Mouse (Mus musculus): ENCODE measurements around the gene Ypel4.
"Not testable (repeated sequence)": the region's sequence is repeated elsewhere in the genome, so short reads cannot be mapped to it uniquely, and the experiment has no call there.

Gene Ypel4

GRCm38 (mm10) chr2:84727172-84727858, 6.5 kb upstream of the Ypel4 start, which contains the start of gene Clp1:
Gene Clp1, minus strand, starts transcription at chr2:84727350.
- peak; percentile 95 for DNase-seq (ENCODE audit: low spot score)

- not testable (repeated sequence) for DNase-seq (ENCODE audit: low spot score)
Observed at GRCm38 (mm10) chr2:84728191-84728590, 5.7 kb upstream of the Ypel4 start.

- DNase-seq (ENCODE audit: low spot score): no peak
Observed at GRCm38 (mm10) chr2:84731206-84731605, 2.7 kb upstream of the Ypel4 start.

- DNase-seq (ENCODE audit: low spot score): no peak
Observed at GRCm38 (mm10) chr2:84732394-84732793, 1.5 kb upstream of the Ypel4 start.

- no peak for DNase-seq (ENCODE audit: low spot score)
Observed at GRCm38 (mm10) chr2:84734351-84734864, 550 bp downstream of the Ypel4 start.

- no peak for DNase-seq (ENCODE audit: low spot score)
Observed at GRCm38 (mm10) chr2:84734919-84735318, 1.1 kb downstream of the Ypel4 start.

GRCm38 (mm10) chr2:84735346-84735920, 1.6 kb downstream of the Ypel4 start:
- DNase-seq (ENCODE audit: low spot score): no peak

GRCm38 (mm10) chr2:84736312-84737161, 2.7 kb downstream of the Ypel4 start:
- no peak for DNase-seq (ENCODE audit: low spot score)

GRCm38 (mm10) chr2:84737451-84737925, 3.6 kb downstream of the Ypel4 start:
- DNase-seq (ENCODE audit: low spot score): no peak

GRCm38 (mm10) chr2:84738271-84738911, 4.5 kb downstream of the Ypel4 start:
- DNase-seq (ENCODE audit: low spot score): no peak

- no peak for DNase-seq (ENCODE audit: low spot score)
Observed at GRCm38 (mm10) chr2:84740608-84741333, 6.9 kb downstream of the Ypel4 start.

- no peak for DNase-seq (ENCODE audit: low spot score)
Observed at GRCm38 (mm10) chr2:84741841-84742450, 8.1 kb downstream of the Ypel4 start.

GRCm38 (mm10) chr2:84742451-84743283, 8.8 kb downstream of the Ypel4 start:
- DNase-seq (ENCODE audit: low spot score): no peak

GRCm38 (mm10) chr2:84743561-84743960, 9.7 kb downstream of the Ypel4 start, which contains the start of gene Gm19426:
Gene Gm19426, minus strand, starts transcription at chr2:84743655.
- peak; percentile 51 for DNase-seq (ENCODE audit: low spot score)

GRCm38 (mm10) chr2:84744126-84744525, 10.3 kb downstream of the Ypel4 start:
- no peak for DNase-seq (ENCODE audit: low spot score)

GRCm38 (mm10) chr2:84750115-84750514, 16.3 kb downstream of the Ypel4 start:
- DNase-seq (ENCODE audit: low spot score): no peak

GRCm38 (mm10) chr2:84756245-84756644, 22.4 kb downstream of the Ypel4 start:
- DNase-seq (ENCODE audit: low spot score): no peak

GRCm38 (mm10) chr2:84757026-84757682, 23.3 kb downstream of the Ypel4 start:
- no peak for DNase-seq (ENCODE audit: low spot score)

- DNase-seq (ENCODE audit: low spot score): peak; percentile 57
Observed at GRCm38 (mm10) chr2:84758542-84759127, 24.8 kb downstream of the Ypel4 start.

Measured in left cerebral cortex, adult 11 months (tissue).